Mouse (Mus musculus) lung, postnatal 0 days (tissue): ENCODE results near the gene Sorbs2.

ENCODE experiments used
- CTCF ChIP-seq: IDR thresholded peaks from 2 replicates; pipeline ENCODE4 v1.5.1; 2016; ENCODE audit warnings: antibody characterized with exemption, mild to moderate bottlenecking
- EP300 ChIP-seq: IDR thresholded peaks from 2 replicates; pipeline ENCODE4 v1.6.1; 2016; ENCODE audit warnings: antibody characterized with exemption, mild to moderate bottlenecking, control low read depth

DNA sequence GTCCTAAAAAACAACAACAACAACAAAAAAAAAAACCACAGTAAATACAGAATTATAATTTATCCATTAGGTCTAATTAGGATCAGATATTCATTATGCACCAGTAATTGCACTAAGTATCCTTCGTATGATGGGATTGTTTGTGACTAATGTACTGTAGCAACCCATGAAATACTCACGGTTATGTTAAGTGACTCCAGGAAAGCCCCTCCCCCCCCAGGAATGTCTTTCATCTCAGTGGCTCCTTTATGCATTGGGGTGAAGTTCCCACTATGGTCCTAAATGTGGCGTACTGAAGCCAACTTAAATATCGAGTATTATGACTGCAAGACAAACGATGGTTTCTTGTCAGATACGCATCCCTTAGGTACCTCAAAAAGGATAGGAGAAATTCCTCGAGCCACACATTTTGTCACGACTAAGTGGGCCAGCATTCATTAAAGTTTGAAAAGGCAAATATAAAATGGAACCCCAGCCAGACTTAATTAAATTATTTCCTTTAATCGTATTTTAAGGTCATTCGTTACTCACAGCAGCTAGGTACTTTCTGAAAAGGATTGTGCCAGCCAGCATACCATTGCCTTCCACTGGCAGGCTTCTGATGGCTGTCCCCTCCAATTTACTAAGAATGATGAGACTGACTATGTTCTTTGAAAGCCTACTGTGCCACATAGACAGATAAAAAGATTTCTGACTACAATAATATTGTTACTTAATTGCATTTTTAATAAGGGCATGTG, 169.7 kb downstream of the Sorbs2 start:
- TF ChIP-seq CTCF (no peak), EP300 (no peak)
